Mouse (Mus musculus) thymus, adult 2 months (tissue): ENCODE results near the gene Rnf19b. TPM values are rescaled to one million over a fixed set of nuclear protein-coding genes. Genes with fewer than 3 reads are reported as not detected.

Source experiments
- DNase-seq: peaks from one replicate; pipeline ENCODE4 v3.0.0; 2021
- H3K27ac ChIP-seq: fragments of 200-500 bp; 2 replicates; pipeline ENCODE4 v1.5.1; 2012; ENCODE audit warnings: low read length, control low read depth; ENCODE audit not compliant: control insufficient read depth, insufficient read depth
- H3K27me3 ChIP-seq: fragments of 200-500 bp; 2 replicates; pipeline ENCODE4 v1.6.1; 2012; ENCODE audit warnings: mild to moderate bottlenecking, low read length, moderate library complexity, mixed read lengths; ENCODE audit not compliant: control insufficient read depth, insufficient read depth
- H3K36me3 ChIP-seq: fragments of 200-500 bp; 2 replicates; pipeline ENCODE4 v1.6.1; 2012; ENCODE audit warnings: mild to moderate bottlenecking, low read length, moderate library complexity; ENCODE audit not compliant: control insufficient read depth, insufficient read depth
- H3K4me1 ChIP-seq: fragments of 200-500 bp; replicated peaks from 2 replicates; pipeline ENCODE4 v1.6.1; 2012; ENCODE audit warnings: low read length; ENCODE audit not compliant: control insufficient read depth, insufficient read depth
- H3K4me3 ChIP-seq: fragments of 200-500 bp; 2 replicates; pipeline ENCODE4 v1.5.1; 2012; ENCODE audit warnings: mild to moderate bottlenecking, low read length, control low read depth, moderate library complexity; ENCODE audit not compliant: control insufficient read depth, insufficient read depth
- CTCF ChIP-seq: fragments of 200-500 bp; IDR thresholded peaks from 2 replicates; pipeline ENCODE4 v1.5.1; 2012; ENCODE audit warnings: mild to moderate bottlenecking, control low read depth, low read length, moderate library complexity, borderline replicate concordance; ENCODE audit not compliant: control insufficient read depth, poor library complexity, insufficient read depth; ENCODE audit errors: extremely low read depth
- POLR2A ChIP-seq: fragments of 200-500 bp; IDR thresholded peaks from 2 replicates; pipeline ENCODE4 v1.6.1; 2012; ENCODE audit warnings: mild to moderate bottlenecking, low read length, control low read depth, moderate library complexity; ENCODE audit not compliant: control insufficient read depth, poor library complexity, insufficient read depth; ENCODE audit errors: extremely low read depth
- WGBS: fragments of 180-500 bp; shearing (Covaris S2); methylation state at CpG from one replicate; pipeline ENCODE4 v1.1.7; 2018; 5-methylcytosine and 5-hydroxymethylcytosine counted together
- polyA plus RNA-seq: library from polyadenylated mRNA; depleted of rRNA; stranded (reverse); fragments of >200 nt; gene quantifications from 2 replicates; pipeline ENCODE4 v1.2.3, GENCODE M21; 2012

Gene Rnf19b
- polyA plus RNA-seq, 1 experiment, result 74.1 TPM

DNA sequence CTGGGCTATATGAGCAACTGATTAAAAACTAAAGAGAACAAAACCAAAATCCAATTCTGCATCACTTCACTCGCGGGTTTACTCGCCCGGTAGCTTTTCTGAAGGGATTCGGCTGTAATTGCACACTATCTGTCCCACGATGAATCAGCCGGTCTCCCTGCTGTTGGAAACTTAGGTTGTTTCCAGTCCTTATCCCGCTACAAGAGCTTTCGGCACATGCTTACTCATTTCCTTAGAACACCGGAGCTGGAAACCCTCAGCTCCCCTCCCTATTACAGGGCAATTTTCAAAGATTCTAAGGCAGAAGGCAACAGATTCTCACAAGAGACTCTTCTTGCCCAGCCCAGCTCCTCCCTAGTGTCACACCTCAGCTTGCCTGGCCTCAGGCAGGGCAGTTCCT, 40.9 kb upstream of the Rnf19b start:
- no peak overlapping the region for H3K4me3 ChIP-seq

DNA sequence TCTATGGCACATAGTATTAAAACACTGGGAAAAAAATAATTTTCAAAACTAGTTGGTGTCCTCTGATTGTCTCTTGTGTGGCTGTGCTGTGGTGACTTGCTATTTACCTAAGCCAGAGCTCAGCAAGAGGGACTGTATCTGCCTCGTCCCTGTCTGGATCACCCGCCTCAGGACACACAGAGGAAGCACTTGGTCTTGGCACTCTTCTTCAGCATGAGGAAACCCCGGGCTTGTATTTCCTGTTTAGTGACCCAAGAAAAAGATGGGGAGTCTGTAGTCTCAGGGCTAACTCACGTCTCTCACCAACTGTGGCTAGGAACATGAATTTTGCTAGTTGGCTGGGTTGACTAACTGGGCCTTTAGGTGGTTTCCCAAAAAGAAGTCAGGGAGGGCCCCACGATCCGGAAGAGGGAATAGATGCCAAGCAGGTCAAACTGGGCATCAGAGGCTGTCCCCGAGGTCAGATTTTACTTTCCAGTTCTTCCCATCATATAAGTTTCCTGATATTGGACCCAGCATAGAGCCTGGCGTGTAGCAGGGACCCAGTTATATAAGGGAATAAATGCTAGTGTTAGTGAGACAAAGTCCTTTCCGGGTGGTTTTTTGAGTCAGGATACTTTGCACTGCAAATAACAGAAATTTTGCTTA, 39.2 kb upstream of the Rnf19b start:
- no peak overlapping the region for H3K27ac ChIP-seq
- TF ChIP-seq POLR2A (no peak), CTCF (no peak)

More for the DNA sequence above, 40.9 kb upstream of the Rnf19b start:
- Histone ChIP-seq H3K36me3 (no peaks in the 10 kb centered on the region), H3K27me3 (no peaks in the 10 kb centered on the region), H3K4me1 (peaks cover 5% of the 10 kb centered on the region; the same call in 1 of the 2 replicates), H3K27ac (no peak overlapping the region)
- no peak for DNase-seq
- TF ChIP-seq POLR2A (no peak), CTCF (no peak)
- 67% methylated on average over 10 of the region's 10 CpGs for WGBS

DNA sequence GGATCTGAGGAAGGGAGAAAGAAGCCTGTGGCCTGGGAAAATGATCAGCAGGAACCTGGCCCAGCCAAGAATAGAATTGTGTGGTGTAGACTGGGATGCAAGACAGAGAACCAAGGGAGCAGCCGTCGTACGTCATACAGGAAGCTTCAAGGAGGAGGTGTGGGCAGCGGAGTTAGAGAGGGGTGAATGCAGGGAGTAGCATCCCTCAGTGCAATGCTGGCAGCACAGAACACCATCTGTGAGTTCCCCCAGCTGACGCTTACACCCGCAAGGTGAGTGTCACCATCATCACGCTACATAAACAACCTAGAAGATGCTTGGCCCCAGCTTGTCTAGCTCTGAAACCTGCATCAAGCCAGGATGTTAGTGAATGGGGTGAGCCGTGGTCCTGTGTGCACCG, 38.3 kb upstream of the Rnf19b start:
- H3K4me3 ChIP-seq, result no peak overlapping the region
- 45% methylated on average over 9 of the region's 9 CpGs for WGBS
- no peaks in the 10 kb centered on the region for H3K36me3 ChIP-seq
- DNase-seq, result no peak
- H3K27me3 ChIP-seq, result no peaks in the 10 kb centered on the region
- H3K4me1 ChIP-seq, result peaks cover 6% of the 10 kb centered on the region; the same call in 1 of the 2 replicates
- H3K27ac ChIP-seq, result no peak overlapping the region
- TF ChIP-seq CTCF (no peak), POLR2A (no peak)

More for the DNA sequence above, 39.2 kb upstream of the Rnf19b start:
- Histone ChIP-seq H3K36me3 (no peaks in the 10 kb centered on the region), H3K4me3 (no peak overlapping the region), H3K27me3 (no peaks in the 10 kb centered on the region), H3K4me1 (peaks cover 5% of the 10 kb centered on the region; the same call in 1 of the 2 replicates)
- no peak for DNase-seq
- 80% methylated on average over 9 of the region's 9 CpGs for WGBS

DNA sequence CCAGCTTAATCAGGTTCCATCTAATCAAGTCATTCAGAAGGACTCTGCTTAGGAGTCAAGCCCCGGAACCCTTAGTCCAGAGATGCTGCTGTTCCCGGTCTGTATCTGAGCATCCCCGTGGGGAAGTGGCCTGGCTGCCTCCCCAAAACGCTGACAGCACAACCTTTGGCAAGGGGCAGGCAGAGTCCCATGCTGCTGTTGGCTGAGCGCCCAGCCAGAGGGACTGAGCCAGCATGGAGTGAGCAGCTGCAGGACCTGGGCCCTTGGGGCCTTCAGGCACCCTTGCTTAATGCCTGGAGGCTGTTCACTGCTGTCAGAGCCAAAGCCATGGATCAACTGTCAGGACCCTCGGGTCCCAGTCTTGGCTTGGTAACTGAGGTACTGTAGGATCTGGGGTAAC, 37.6 kb upstream of the Rnf19b start:
- DNase-seq, result no peak
- 55% methylated on average over 6 of the region's 6 CpGs for WGBS
- Histone ChIP-seq H3K36me3 (no peaks in the 10 kb centered on the region), H3K4me1 (peaks cover 7% of the 10 kb centered on the region; the same call in 1 of the 2 replicates), H3K27me3 (no peaks in the 10 kb centered on the region), H3K4me3 (no peak overlapping the region), H3K27ac (no peak overlapping the region)
- TF ChIP-seq POLR2A (no peak), CTCF (no peak)

DNA sequence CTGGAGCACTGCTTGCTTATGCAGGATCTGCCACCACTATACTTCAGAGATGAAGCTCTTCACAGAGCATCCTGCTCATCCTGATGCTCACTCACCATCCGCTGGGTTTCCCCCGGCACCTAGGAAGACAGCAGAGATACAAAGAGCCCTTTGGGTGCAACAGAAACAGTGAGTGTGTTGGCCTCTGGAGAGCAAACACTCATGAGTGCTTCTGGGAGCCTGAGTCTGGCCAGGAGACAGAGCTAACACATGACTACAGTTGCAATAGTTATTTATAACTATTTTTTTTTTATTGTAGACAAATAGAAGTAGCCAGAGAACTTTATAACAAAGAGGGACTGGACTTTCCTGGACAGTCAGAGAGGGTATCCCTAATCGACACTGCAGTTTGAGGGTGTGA, 36.6 kb upstream of the Rnf19b start:
- TF ChIP-seq POLR2A, result no peak
- no peak for TF ChIP-seq CTCF
- H3K27me3 ChIP-seq, result no peaks in the 10 kb centered on the region
- WGBS, result 97% methylated on average over 3 of the region's 3 CpGs
- no peak overlapping the region for H3K27ac ChIP-seq
- H3K4me1 ChIP-seq, result peaks cover 7% of the 10 kb centered on the region; the same call in 1 of the 2 replicates
- H3K36me3 ChIP-seq, result no peaks in the 10 kb centered on the region
- no peak overlapping the region for H3K4me3 ChIP-seq
- DNase-seq, result no peak

DNA sequence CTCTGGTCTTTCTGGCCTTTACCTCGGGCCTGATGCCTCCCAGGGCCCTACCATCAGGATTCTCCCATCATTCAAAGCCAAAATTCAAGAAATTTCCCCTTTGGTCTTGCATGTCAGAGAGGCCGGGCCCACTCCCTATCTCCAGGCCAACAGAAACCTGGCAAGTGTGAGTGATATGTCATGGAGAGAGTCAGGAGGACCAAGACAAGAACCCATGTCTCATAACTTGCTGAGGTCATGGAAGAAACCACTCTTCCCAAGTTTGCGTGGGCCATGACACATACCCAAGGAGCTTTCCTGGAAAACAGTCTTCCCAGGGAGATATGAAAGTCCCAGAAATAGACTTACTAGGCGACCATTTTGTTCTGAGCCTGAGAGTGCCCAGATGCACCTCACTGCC, 36.2 kb upstream of the Rnf19b start:
- Histone ChIP-seq H3K4me3 (no peak overlapping the region), H3K27me3 (no peaks in the 10 kb centered on the region), H3K4me1 (peaks cover 7% of the 10 kb centered on the region; the same call in 1 of the 2 replicates), H3K27ac (no peak overlapping the region), H3K36me3 (no peaks in the 10 kb centered on the region)
- 90% methylated on average over 4 of the region's 4 CpGs for WGBS
- no peak for DNase-seq
- TF ChIP-seq POLR2A (no peak), CTCF (no peak)

DNA sequence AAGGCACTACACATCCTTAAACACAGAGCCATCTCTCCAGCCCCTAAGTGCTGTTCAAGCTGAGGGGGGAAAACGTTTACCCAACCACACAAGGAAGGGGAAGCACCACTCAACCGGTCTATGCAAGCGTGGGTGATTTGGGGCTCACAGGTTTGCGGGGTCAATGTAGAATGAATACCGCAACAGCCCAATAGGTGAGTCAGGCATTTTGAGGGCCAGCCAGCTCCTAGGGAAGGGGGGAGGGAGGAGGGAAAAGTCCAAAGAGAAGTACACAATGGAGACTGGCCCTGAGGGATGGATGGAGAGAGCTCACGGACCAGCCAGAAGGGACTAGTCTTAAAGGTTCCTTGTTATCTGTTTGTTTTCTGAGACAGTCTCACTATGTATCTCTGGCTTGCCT, 34.2 kb upstream of the Rnf19b start:
- H3K4me3 ChIP-seq, result no peak overlapping the region
- TF ChIP-seq POLR2A (no peak), CTCF (no peak)
- H3K27ac ChIP-seq, result no peak overlapping the region
- peaks cover 7% of the 10 kb centered on the region; the same call in 1 of the 2 replicates for H3K4me1 ChIP-seq
- H3K36me3 ChIP-seq, result no peaks in the 10 kb centered on the region
- H3K27me3 ChIP-seq, result no peaks in the 10 kb centered on the region
- no peak for DNase-seq
- 46% methylated on average over 6 of the region's 6 CpGs for WGBS
